Mouse (Mus musculus) lung, postnatal 36 days (tissue): ENCODE data around the gene Bmx.

Source experiments
- DNase-seq: peaks from one replicate; pipeline ENCODE4 v3.0.0; 2022; ENCODE audit warnings: mixed read lengths

Gene Bmx

GRCm38 (mm10) chrX:164173880-164174279, 84.1 kb downstream of the Bmx start:
- no peak for DNase-seq

- no peak for DNase-seq
Observed at GRCm38 (mm10) chrX:164171034-164171433, 87.0 kb downstream of the Bmx start.

GRCm38 (mm10) chrX:164164681-164165080, 93.3 kb downstream of the Bmx start:
- no peak for DNase-seq

- no peak for DNase-seq
Observed at GRCm38 (mm10) chrX:164154594-164154993, 103.4 kb downstream of the Bmx start.

- no peak for DNase-seq
Observed at GRCm38 (mm10) chrX:164153606-164154005, 104.4 kb downstream of the Bmx start.

GRCm38 (mm10) chrX:164152703-164153102, 105.3 kb downstream of the Bmx start:
- peak; percentile 1 for DNase-seq

GRCm38 (mm10) chrX:164145463-164146250, 112.3 kb downstream of the Bmx start:
- DNase-seq: peak; percentile 33
